Mouse (Mus musculus) megakaryocyte, embryonic 14.5 days (primary cell): ENCODE data around the gene Sox13.

Experiments
- FLI1 ChIP-seq: IDR thresholded peaks from 2 replicates; pipeline ENCODE4 v1.6.1; 2012; ENCODE audit warnings: low read length, inconsistent platforms, mixed read lengths
- GATA1 ChIP-seq: IDR thresholded peaks from 3 replicates; pipeline ENCODE4 v1.6.1; 2012; ENCODE audit warnings: mixed read lengths, low read length, inconsistent platforms, borderline replicate concordance

DNA sequence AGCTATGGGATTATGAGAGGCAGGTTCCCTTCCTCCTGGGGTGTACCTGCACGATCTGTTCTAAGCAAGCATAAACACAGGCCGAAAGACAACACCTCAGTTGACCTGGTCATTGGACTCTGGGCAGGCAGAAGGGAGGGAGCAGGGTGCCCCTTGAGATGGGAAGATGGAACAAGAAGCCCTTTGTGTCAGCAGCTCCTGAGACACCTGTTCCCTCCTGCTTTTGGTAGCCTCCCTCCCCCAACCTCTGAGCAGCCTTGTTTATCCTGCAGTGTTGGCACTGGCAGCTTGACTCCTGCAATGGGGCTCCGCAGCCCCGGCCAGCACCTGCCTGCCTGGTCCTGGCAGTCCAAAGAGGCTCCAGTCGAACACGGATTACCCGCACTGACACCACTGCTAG, 9.1 kb downstream of the Sox13 start:
- TF ChIP-seq GATA1 (no peak), FLI1 (no peak)
